Mouse (Mus musculus) spleen, postnatal 14 days (tissue): ENCODE results near the gene Gm33815.
"Not testable (repeated sequence)": the region's sequence is repeated elsewhere in the genome, so short reads cannot be mapped to it uniquely, and the experiment has no call there.

Experiments used
- DNase-seq, 2 experiments: peaks; one replicate each; pipeline ENCODE4 v3.0.0; 2021 to 2022; ENCODE audit warnings: low spot score in 2 of 2

Gm33815 gene

GRCm38 (mm10) chrY:69320832-69321231 lies at the start of gene Gm33815:
Gm33815 (plus strand) TSS chrY:69321132.
- DNase-seq: not testable (repeated sequence)
